Mouse (Mus musculus) thymus, postnatal 4 days (tissue): ENCODE data around the gene Hist1h3d.
"Not testable (repeated sequence)": the region's sequence is repeated elsewhere in the genome, so short reads cannot be mapped to it uniquely, and the experiment has no call there.

ENCODE experiments used
- DNase-seq: peaks from one replicate; pipeline ENCODE4 v3.0.0; 2021

Gene Hist1h3d

DNA sequence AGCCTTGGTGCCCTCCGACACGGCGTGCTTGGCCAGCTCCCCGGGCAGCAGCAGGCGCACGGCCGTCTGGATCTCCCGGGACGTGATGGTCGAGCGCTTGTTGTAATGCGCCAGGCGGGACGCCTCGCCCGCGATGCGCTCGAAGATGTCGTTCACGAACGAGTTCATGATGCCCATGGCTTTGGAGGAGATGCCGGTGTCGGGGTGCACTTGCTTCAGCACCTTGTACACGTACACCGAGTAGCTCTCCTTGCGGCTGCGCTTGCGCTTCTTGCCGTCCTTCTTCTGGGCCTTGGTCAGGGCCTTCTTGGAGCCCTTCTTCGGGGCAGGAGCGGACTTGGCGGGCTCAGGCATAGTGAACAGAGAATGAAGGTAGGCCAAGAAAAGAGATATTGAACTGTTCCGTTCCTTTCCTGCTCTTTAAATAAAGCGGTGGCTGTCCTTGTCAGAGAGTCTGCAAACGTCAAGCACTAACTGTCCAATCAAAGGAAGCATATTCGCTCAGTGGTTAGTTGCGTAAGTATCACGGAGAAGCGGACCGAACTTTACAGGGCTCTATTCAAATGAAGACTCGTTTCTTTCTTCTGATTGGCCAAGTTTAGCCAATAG lies 32.5 kb upstream of the Hist1h3d start, which contains the start of gene Hist1h2bh:
Gene Hist1h2bh (minus strand): TSS at position 394 of the 609 bp plus-strand sequence.
- peak; percentile 69 for DNase-seq

DNA sequence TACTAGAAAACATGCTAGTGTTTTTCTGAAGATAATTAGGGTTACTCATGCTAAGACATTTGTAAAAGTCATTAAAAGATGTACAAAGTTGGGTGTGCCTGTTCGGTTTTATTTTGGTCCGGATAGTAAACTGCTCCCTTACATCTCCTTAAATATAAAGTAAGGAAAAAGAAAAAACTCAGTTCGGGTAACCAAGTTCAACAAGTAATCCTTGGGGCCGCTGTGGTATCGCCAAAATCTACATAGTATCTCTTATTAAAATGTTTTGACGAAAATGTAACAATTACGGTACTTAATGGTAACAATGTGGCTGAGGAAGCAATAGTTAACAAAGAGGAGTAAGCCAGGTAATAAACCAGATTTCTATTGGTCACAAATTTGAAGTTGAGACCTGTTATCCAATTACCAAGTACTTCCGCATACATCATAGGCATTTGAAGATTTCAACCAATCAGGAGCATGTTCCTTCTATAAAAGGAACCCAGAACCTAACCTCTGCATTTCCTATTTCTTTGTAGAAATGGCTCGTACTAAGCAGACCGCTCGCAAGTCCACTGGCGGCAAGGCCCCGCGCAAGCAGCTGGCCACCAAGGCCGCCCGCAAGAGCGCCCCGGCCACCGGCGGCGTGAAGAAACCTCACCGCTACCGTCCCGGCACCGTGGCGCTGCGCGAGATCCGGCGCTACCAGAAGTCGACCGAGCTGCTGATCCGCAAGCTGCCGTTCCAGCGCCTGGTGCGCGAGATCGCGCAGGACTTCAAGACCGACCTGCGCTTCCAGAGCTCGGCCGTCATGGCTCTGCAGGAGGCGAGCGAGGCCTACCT lies 31.4 kb upstream of the Hist1h3d start, which contains the start of gene Hist1h3f:
Gene Hist1h3f (plus strand): TSS at position 88 of the 822 bp plus-strand sequence.
- DNase-seq: peak; percentile 76

DNA sequence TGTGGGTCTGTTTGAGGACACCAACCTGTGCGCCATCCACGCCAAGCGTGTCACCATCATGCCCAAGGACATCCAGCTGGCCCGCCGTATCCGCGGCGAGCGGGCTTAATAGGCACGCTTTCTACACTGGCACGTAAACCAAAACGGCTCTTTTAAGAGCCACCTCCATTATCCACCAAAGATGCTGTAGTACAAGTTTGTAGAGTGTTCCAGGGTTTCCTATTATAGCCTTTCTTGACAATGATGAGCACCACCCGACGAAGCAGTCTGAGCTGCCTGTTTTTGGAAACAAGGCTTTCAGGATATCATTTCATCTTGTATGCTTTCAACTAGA lies 30.8 kb upstream of the Hist1h3d start:
- DNase-seq: peak; percentile 45

- no peak for DNase-seq
Measured at GRCm38 (mm10) chr13:23546694-23547093, 28.9 kb upstream of the Hist1h3d start.

DNA sequence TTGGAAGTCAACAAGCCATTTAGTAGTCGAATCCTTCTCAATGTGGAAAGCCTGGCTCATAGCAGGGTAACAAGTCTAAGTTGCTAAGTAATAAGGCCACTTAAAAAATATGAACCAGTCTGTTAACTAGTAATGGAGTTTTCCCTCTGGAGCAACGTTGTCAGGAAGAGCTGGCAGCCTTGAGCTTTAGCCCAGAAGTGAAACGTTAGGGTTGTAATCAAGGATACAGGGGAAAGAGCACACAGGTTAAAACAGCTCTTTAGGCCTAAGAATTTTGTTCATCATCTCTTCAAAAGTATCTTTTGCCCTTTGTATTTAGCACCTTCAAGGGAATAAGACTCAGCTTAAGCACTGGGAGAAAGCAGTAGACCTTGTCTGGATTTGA lies 24.8 kb upstream of the Hist1h3d start:
- no peak for DNase-seq

GRCm38 (mm10) chr13:23551146-23551834 lies 24.3 kb upstream of the Hist1h3d start, which contains the start of gene Hist1h4f:
Gene Hist1h4f, minus strand, starts transcription at chr13:23551648.
- peak; percentile 87 for DNase-seq

- DNase-seq: no peak
Measured at GRCm38 (mm10) chr13:23551931-23552914, 23.3 kb upstream of the Hist1h3d start.

DNA sequence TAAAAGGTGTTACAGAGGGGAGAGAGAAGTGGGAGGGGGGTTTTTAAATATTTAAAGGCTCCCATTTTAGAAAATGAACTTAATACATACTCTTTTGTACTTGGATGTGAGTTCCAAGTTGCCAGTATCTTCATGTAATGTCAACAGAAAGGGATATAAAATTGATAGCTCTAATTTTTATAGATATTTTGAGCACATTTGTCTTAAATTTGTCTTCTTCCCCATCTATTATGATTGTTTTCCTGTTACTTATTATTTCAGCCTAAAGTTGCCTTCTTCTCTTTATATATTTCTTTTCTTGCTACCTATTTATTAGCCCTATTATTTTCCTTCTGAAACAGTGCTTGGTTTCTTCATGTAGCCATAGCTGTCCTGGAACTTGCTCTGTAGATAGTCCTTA lies 22.6 kb upstream of the Hist1h3d start, which contains the start of gene Hist1h1d:
Gene Hist1h1d (plus strand): TSS at position 301 of the 400 bp plus-strand sequence.
- no peak for DNase-seq

DNA sequence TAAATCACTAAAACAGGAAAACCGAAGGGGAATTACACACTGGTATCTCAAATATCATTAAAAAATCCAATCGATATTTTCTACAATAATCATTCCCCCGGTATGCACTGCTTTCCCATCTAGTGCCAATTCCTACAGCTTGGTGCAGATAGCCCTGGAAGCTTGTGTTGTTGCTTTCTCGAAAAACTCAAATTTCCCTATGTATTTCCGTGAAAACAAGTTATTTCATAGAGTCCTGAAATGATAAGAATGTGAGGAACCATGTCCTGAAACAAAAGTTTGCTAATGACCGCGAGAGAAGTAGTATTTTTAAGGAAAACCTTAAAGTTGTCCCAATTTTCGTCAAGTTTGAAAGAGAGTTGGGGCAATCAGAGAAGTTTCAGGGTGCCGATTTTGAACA lies 21.2 kb upstream of the Hist1h3d start:
- DNase-seq: no peak

DNA sequence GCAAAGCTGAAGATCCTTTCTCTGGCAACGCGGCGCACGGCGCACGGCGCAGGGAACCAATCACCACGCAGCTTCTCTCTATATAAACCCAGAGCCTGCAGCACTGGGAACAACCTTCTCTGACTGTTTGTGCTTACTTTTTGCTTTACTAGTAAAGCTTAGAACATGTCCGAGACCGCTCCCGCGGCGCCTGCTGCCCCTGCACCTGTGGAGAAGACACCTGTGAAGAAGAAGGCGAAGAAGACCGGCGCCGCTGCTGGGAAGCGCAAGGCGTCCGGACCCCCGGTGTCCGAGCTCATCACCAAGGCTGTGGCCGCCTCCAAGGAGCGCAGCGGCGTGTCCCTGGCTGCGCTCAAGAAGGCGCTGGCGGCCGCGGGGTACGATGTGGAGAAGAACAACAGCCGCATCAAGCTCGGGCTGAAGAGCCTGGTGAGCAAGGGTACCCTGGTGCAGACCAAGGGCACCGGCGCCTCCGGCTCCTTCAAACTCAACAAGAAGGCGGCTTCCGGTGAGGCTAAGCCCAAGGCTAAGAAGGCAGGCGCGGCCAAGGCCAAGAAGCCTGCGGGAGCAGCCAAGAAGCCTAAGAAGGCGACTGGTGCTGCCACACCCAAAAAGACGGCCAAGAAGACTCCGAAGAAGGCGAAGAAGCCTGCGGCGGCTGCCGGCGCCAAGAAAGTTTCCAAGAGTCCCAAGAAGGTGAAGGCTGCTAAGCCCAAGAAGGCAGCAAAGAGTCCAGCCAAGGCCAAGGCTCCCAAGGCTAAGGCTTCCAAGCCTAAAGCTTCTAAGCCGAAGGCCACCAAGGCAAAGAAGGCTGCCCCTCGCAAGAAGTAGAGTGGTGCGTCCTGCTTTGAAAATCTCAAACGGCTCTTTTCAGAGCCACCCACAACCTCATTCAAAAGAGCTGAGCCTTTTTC lies 20.4 kb upstream of the Hist1h3d start:
- peak; percentile 92 for DNase-seq

DNA sequence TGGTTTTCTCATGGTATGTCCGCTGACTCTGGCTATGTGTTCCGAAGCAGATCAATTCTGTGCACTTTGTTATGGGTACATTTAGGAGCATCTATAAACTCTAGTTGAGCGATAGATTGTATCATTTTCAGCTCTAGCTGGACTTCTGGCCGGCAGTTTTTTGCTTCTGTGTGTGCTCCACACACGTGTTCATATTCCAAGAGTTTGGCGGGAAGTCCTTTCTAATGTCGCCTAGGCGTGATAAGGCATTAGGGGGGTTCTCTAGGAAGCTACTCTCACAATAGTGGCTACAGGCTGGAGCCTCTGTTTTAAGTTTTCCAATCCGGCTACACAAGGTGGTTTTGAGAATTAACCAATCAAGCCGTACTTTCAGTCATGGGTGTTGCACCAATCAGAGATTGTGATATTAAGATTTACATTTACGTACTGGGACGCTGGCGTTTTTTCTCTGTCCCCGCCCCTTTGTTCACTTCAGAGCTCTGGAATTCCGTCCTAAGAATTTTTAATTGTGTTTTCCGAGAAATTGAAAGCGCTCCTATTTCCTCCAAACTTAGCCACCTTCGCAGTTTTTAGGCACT lies 19.6 kb upstream of the Hist1h3d start:
- DNase-seq: peak; percentile 60

- DNase-seq: no peak
Measured at GRCm38 (mm10) chr13:23556906-23557305, 18.7 kb upstream of the Hist1h3d start.

DNA sequence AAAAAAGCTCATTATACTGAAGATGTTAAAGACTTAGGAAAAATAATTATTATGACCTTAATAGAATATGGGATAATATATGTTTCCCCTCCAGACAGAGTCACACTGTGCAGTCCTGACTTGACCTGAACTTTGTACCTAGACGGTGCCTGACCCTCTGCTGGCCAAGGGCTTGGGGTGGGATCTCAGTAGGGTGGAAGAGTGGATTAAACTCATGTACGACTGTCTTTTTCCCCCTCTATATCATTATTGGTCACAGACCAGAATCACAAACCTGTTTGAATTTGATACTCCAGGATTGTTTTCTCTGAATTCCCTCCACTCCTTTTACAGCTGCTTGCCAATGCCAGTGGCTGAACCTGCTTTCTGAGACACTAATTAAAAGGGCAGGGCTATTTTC lies 14.9 kb upstream of the Hist1h3d start:
- DNase-seq: not testable (repeated sequence)

- not testable (repeated sequence) for DNase-seq
Measured at GRCm38 (mm10) chr13:23561531-23561882, 14.1 kb upstream of the Hist1h3d start.

DNA sequence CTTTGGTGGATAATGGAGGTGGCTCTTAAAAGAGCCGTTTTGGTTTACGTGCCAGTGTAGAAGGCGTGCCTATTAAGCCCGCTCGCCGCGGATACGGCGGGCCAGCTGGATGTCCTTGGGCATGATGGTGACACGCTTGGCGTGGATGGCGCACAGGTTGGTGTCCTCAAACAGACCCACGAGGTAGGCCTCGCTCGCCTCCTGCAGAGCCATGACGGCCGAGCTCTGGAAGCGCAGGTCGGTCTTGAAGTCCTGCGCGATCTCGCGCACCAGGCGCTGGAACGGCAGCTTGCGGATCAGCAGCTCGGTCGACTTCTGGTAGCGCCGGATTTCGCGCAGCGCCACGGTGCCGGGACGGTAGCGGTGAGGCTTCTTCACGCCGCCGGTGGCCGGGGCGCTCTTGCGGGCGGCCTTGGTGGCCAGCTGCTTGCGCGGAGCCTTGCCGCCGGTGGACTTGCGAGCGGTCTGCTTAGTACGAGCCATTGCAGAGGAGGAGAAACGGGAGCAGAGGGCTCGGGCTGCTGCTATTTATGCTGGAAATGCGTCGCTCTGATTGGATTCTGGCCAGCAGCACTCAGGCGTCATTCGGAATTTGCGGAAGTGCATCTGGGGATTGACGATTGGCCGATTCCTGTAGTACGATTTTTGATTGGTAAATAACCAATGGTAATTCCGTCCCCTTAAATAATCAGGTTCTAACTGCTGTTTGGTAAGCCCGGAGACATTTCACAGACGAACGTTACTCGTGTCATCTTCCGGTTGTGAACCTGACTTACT lies 13.5 kb upstream of the Hist1h3d start, which contains the start of gene Hist1h3e:
Gene Hist1h3e (minus strand): TSS at position 487 of the 777 bp plus-strand sequence.
- peak; percentile 89 for DNase-seq

GRCm38 (mm10) chr13:23562699-23563462 lies 12.7 kb upstream of the Hist1h3d start:
- peak; percentile 41 for DNase-seq

GRCm38 (mm10) chr13:23564482-23564881 lies 11.1 kb upstream of the Hist1h3d start:
- no peak for DNase-seq

DNA sequence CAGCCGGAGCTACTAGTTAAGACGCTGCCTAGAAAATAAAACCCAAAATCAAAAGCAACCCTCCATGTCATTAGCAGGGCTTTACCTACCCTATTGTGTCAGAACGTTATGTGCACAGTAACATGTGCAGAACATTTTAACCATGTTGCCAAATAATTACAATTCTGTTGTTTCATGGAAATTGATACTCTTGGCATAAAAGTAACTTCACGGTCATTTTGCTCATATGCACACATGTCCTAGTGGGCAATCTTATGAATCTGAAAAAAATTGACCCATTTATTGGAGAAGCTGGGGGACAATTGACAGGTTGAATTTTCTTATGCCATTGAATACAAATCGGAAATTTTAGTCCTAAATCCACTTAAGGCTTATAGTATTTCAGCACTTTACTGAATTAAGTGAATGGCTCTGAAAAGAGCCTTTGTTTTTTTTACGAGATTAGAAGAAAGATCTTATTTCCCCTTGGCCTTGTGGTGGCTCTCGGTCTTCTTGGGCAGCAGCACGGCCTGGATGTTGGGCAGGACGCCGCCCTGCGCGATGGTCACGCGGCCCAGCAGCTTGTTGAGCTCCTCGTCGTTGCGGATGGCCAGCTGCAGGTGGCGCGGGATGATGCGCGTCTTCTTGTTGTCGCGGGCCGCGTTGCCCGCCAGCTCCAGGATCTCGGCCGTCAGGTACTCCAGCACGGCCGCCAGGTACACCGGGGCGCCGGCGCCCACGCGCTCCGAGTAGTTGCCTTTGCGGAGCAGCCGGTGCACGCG lies 5.1 kb upstream of the Hist1h3d start:
- DNase-seq: not testable (repeated sequence)
